Mouse (Mus musculus) lung, postnatal 0 days (tissue): ENCODE measurements around the gene Gm49373. TPM values are rescaled to one million over a fixed set of nuclear protein-coding genes. Genes with fewer than 3 reads are reported as not detected.

ENCODE experiments used
- ATAC-seq: fragments of 200-750 bp; cut with Nextera tagmentation; 2 replicates; pipeline ENCODE4 v1.8.0; 2017; ENCODE audit warnings: moderate library complexity
- DNase-seq: peaks from one replicate; pipeline ENCODE4 v3.0.0-alpha.2; 2016; ENCODE audit warnings: low spot score
- H3K27ac ChIP-seq: fragments of 300-500 bp; sonication (generic); 2 replicates; pipeline ENCODE4 v1.5.1; 2014; ENCODE audit warnings: antibody characterized with exemption, mild to moderate bottlenecking, low read length, mixed read lengths
- H3K27me3 ChIP-seq: fragments of 300-500 bp; sonication (generic); replicated peaks from 2 replicates; pipeline ENCODE4 v1.6.1; 2014; ENCODE audit warnings: low read length, mixed read lengths; ENCODE audit not compliant: insufficient read depth
- H3K36me3 ChIP-seq: fragments of 300-500 bp; sonication (generic); 2 replicates; pipeline ENCODE4 v1.6.1; 2014; ENCODE audit warnings: low read length, mixed read lengths; ENCODE audit not compliant: insufficient read depth
- H3K4me1 ChIP-seq: fragments of 300-500 bp; sonication (generic); 2 replicates; pipeline ENCODE4 v1.6.1; 2014; ENCODE audit warnings: antibody characterized with exemption, low read depth, low read length, mixed read lengths; ENCODE audit not compliant: insufficient read depth
- H3K4me2 ChIP-seq: fragments of 300-500 bp; sonication (generic); replicated peaks from 2 replicates; pipeline ENCODE4 v1.6.1; 2014; ENCODE audit warnings: low read depth, mild to moderate bottlenecking, low read length, moderate library complexity, mixed read lengths
- H3K4me3 ChIP-seq: fragments of 300-500 bp; sonication (generic); 2 replicates; pipeline ENCODE4 v1.5.1; 2014; ENCODE audit warnings: low read depth, low read length
- H3K9ac ChIP-seq: fragments of 300-500 bp; sonication (generic); replicated peaks from 2 replicates; pipeline ENCODE4 v1.6.1; 2014; ENCODE audit warnings: low read depth, mild to moderate bottlenecking
- H3K9me3 ChIP-seq: fragments of 300-500 bp; sonication (generic); 2 replicates; pipeline ENCODE4 v1.6.1; 2016; ENCODE audit warnings: low read length, mixed read lengths
- CTCF ChIP-seq: IDR thresholded peaks from 2 replicates; pipeline ENCODE4 v1.5.1; 2016; ENCODE audit warnings: antibody characterized with exemption, mild to moderate bottlenecking
- WGBS: fragments of 180-500 bp; shearing (Covaris S2); extraction: QIAGEN DNeasy Blood & Tissue Kit; methylation state at CpG from one replicate; pipeline ENCODE4 v1.1.7; 2014; 5-methylcytosine and 5-hydroxymethylcytosine counted together
- microRNA counts: library from miRNA; unstranded; fragments of <30 nt; microRNA quantifications from one replicate; lab custom pipeline; 2015
- microRNA-seq: library from miRNA; unstranded; fragments of <30 nt; microRNA quantifications from one replicate; pipeline ENCODE4, GENCODE M21; 2016
- polyA plus RNA-seq: library from polyadenylated mRNA; unstranded; fragments of >200 nt; fragmentation: Nextera tagmentation; extraction: Ambion mirVana; gene quantifications from 2 replicates; pipeline ENCODE4 v1.2.1, GENCODE M21; 2015

Gm49373 gene
- polyA plus RNA-seq, 1 experiment from 2014 or later: 0.11 TPM

GRCm38 (mm10) chr9:21014691-21015570 is 58.0 kb downstream of the Gm49373 start:
- no peaks in the 10 kb centered on the region for H3K36me3 ChIP-seq
- 4% methylated on average over 27 of the region's 29 CpGs for WGBS
- H3K4me2 ChIP-seq: peak overlapping the region; percentile 65
- H3K4me3 ChIP-seq: peak overlapping the region; percentile 45
- H3K9ac ChIP-seq: 0 out of 2 replicates have a peak overlapping the region, but pooled peaks have one; percentile 8
- peak overlapping the region; percentile 57 for H3K27ac ChIP-seq
- TF ChIP-seq CTCF: no peak
- H3K27me3 ChIP-seq: no peaks in the 10 kb centered on the region
- H3K9me3 ChIP-seq: no peaks in the 10 kb centered on the region
- DNase-seq (peak; percentile 76), ATAC-seq (peak; percentile 55)
- peaks cover 20% of the 10 kb centered on the region for H3K4me1 ChIP-seq

MicroRNAs within 50 kb of the gene (microRNA counts, 519-probe panel; counts per million panel counts)
- microRNA mmu-miR-1900 (lab: Ali Mortazavi, UCI): not detected

Small RNA genes lying within 50 kb of the gene (microRNA-seq; reads per million reads assigned to microRNA genes)
- gene Mir1900 (not detected), gene Mir7082 (not detected)

Other genes starting within 250 kb of the Gm49373 start
- 9.3 and 12.3 TPM in 2 replicates for gene A230050P20Rik, start 204.5 kb downstream of the Gm49373 start, polyA plus RNA-seq
- 3.2 and 3.3 TPM in 2 replicates for gene Angptl6, start 193.4 kb downstream of the Gm49373 start, polyA plus RNA-seq
- 20.9 and 22.1 TPM in 2 replicates for gene Ppan, start 184.9 kb downstream of the Gm49373 start, polyA plus RNA-seq
- 174 and 177 TPM in 2 replicates for gene Eif3g, start 174.5 kb downstream of the Gm49373 start, polyA plus RNA-seq
- 14.5 and 15.5 TPM in 2 replicates for gene Dnmt1, start 113.2 kb downstream of the Gm49373 start, polyA plus RNA-seq
- gene S1pr2, start 96.3 kb downstream of the Gm49373 start, polyA plus RNA-seq: 60.8 and 62.3 TPM in 2 replicates
- 112 and 125 TPM in 2 replicates for gene Mrpl4, start 70.4 kb downstream of the Gm49373 start, polyA plus RNA-seq
- gene Icam1, start 57.1 kb downstream of the Gm49373 start, polyA plus RNA-seq: 236 and 352 TPM in 2 replicates
- gene Icam4, start 43.7 kb downstream of the Gm49373 start, polyA plus RNA-seq: 3.3 and 3.8 TPM in 2 replicates
- 0.18 and 0.27 TPM in 2 replicates for gene Icam5, start 41.0 kb downstream of the Gm49373 start, polyA plus RNA-seq
- 0.51 TPM in 1 of 2 replicates, not detected in the other for gene Zglp1, start 6.0 kb downstream of the Gm49373 start, polyA plus RNA-seq
- 36.7 and 40.9 TPM in 2 replicates for gene Fdx1l, start 518 bp upstream of the Gm49373 start, polyA plus RNA-seq
- gene Gm38431, start 18.9 kb upstream of the Gm49373 start, polyA plus RNA-seq: 0.60 and 0.69 TPM in 2 replicates
- gene Raver1, start 18.9 kb upstream of the Gm49373 start, polyA plus RNA-seq: 15.3 and 16.8 TPM in 2 replicates
- gene Tyk2, start 58.1 kb upstream of the Gm49373 start, polyA plus RNA-seq: 10.9 and 12.5 TPM in 2 replicates
- 165 and 171 TPM in 2 replicates for gene Cdc37, start 76.9 kb upstream of the Gm49373 start, polyA plus RNA-seq
- gene Pde4a, start 92.6 kb upstream of the Gm49373 start, polyA plus RNA-seq: 3.9 and 4.7 TPM in 2 replicates
- 44.7 and 45.9 TPM in 2 replicates for gene Keap1, start 166.3 kb upstream of the Gm49373 start, polyA plus RNA-seq
- 0.12 and 0.13 TPM in 2 replicates for gene S1pr5, start 175.3 kb upstream of the Gm49373 start, polyA plus RNA-seq
- 36.4 and 40.0 TPM in 2 replicates for gene Atg4d, start 192.2 kb upstream of the Gm49373 start, polyA plus RNA-seq
- 8.9 and 11.9 TPM in 2 replicates for gene Kri1, start 214.9 kb upstream of the Gm49373 start, polyA plus RNA-seq
- 33.9 and 34.9 TPM in 2 replicates for gene Cdkn2d, start 218.3 kb upstream of the Gm49373 start, polyA plus RNA-seq
- 35.9 and 36.4 TPM in 2 replicates for gene Ap1m2, start 239.2 kb upstream of the Gm49373 start, polyA plus RNA-seq
- 155 and 165 TPM in 2 replicates for gene Slc44a2, start 247.6 kb upstream of the Gm49373 start, polyA plus RNA-seq